Mouse (Mus musculus): Measurements from ENCODE around the gene Mixl1. TPM values are rescaled to one million over a fixed set of nuclear protein-coding genes. Genes with fewer than 3 reads are reported as not detected.

Mixl1 gene
- polyA plus RNA-seq, 1 experiment, result 1.2 TPM

- no peaks in the 10 kb centered on the region for H3K4me1 ChIP-seq (ENCODE audit: control insufficient read depth, insufficient read depth, low read length)
- no peaks in the 10 kb centered on the region for H3K36me3 ChIP-seq (ENCODE audit: control insufficient read depth, insufficient read depth, low read length, poor library complexity, severe bottlenecking)
- H3K4me3 ChIP-seq (ENCODE audit: low read depth, low read length), result no peak overlapping the region
- H3K9ac ChIP-seq (ENCODE audit: low read depth, poor library complexity, severe bottlenecking), result no peak overlapping the region
- no peaks in the 10 kb centered on the region for H3K27me3 ChIP-seq (ENCODE audit: control insufficient read depth, insufficient read depth, low read length, poor library complexity, severe bottlenecking)
- no peaks in the 10 kb centered on the region for H3K9me3 ChIP-seq (replicated peaks; ENCODE audit: control insufficient read depth, insufficient read depth, low read length, poor library complexity, severe bottlenecking)
- no peak overlapping the region for H3K27ac ChIP-seq (ENCODE audit: insufficient read depth, low read length)
- TF ChIP-seq EP300 (IDR thresholded peaks at IDR 0.05; ENCODE audit: insufficient read depth, low read depth, low read length) (no peak), CTCF (IDR thresholded peaks at IDR 0.05; ENCODE audit: low read depth, low read length) (no peak), POLR2A (IDR thresholded peaks at IDR 0.05; ENCODE audit: insufficient read depth, low read length) (no peak)
Measured at GRCm38 (mm10) chr1:180703400-180703799, 6.6 kb upstream of the Mixl1 start.

- TF ChIP-seq CTCF (IDR thresholded peaks at IDR 0.05; ENCODE audit: low read depth, low read length), result no peak
- TF ChIP-seq EP300 (IDR thresholded peaks at IDR 0.05; ENCODE audit: insufficient read depth, low read depth, low read length), result no peak
- TF ChIP-seq POLR2A (IDR thresholded peaks at IDR 0.05; ENCODE audit: insufficient read depth, low read length), result no peak
- no peak overlapping the region for H3K9ac ChIP-seq (ENCODE audit: low read depth, poor library complexity, severe bottlenecking)
- no peaks in the 10 kb centered on the region for H3K4me1 ChIP-seq (ENCODE audit: control insufficient read depth, insufficient read depth, low read length)
- no peaks in the 10 kb centered on the region for H3K27me3 ChIP-seq (ENCODE audit: control insufficient read depth, insufficient read depth, low read length, poor library complexity, severe bottlenecking)
- no peak overlapping the region for H3K27ac ChIP-seq (ENCODE audit: insufficient read depth, low read length)
- H3K4me3 ChIP-seq (ENCODE audit: low read depth, low read length), result no peak overlapping the region
- H3K36me3 ChIP-seq (ENCODE audit: control insufficient read depth, insufficient read depth, low read length, poor library complexity, severe bottlenecking), result no peaks in the 10 kb centered on the region
- no peaks in the 10 kb centered on the region for H3K9me3 ChIP-seq (replicated peaks; ENCODE audit: control insufficient read depth, insufficient read depth, low read length, poor library complexity, severe bottlenecking)
Measured at GRCm38 (mm10) chr1:180698063-180698462, 1.2 kb upstream of the Mixl1 start.

- H3K36me3 ChIP-seq (ENCODE audit: control insufficient read depth, insufficient read depth, low read length, poor library complexity, severe bottlenecking), result peaks cover 5% of the 10 kb centered on the region
- H3K9me3 ChIP-seq (replicated peaks; ENCODE audit: control insufficient read depth, insufficient read depth, low read length, poor library complexity, severe bottlenecking), result no peaks in the 10 kb centered on the region
- no peaks in the 10 kb centered on the region for H3K27me3 ChIP-seq (ENCODE audit: control insufficient read depth, insufficient read depth, low read length, poor library complexity, severe bottlenecking)
- no peak overlapping the region for H3K4me3 ChIP-seq (ENCODE audit: low read depth, low read length)
- no peak for TF ChIP-seq CTCF (IDR thresholded peaks at IDR 0.05; ENCODE audit: low read depth, low read length)
- no peak for TF ChIP-seq EP300 (IDR thresholded peaks at IDR 0.05; ENCODE audit: insufficient read depth, low read depth, low read length)
- no peak for TF ChIP-seq POLR2A (IDR thresholded peaks at IDR 0.05; ENCODE audit: insufficient read depth, low read length)
- H3K27ac ChIP-seq (ENCODE audit: insufficient read depth, low read length), result no peak overlapping the region
- no peak overlapping the region for H3K9ac ChIP-seq (ENCODE audit: low read depth, poor library complexity, severe bottlenecking)
- no peaks in the 10 kb centered on the region for H3K4me1 ChIP-seq (ENCODE audit: control insufficient read depth, insufficient read depth, low read length)
Measured at GRCm38 (mm10) chr1:180691284-180691683, 5.5 kb downstream of the Mixl1 start.

Other genes starting within 250 kb of the Mixl1 start
- 0.36 TPM in 1 of 2 replicates, not detected in the other for gene Stum, start 213.5 kb downstream of the Mixl1 start, polyA plus RNA-seq (2011; ENCODE audit: insufficient read depth, insufficient read length, low read depth, missing spikeins)
- 307 and 318 TPM in 2 replicates for gene Parp1, start 128.1 kb downstream of the Mixl1 start, polyA plus RNA-seq (2011; ENCODE audit: insufficient read depth, insufficient read length, low read depth, missing spikeins)
- 26.8 and 30.0 TPM in 2 replicates for gene Lin9, start 55.9 kb downstream of the Mixl1 start, polyA plus RNA-seq (2011; ENCODE audit: insufficient read depth, insufficient read length, low read depth, missing spikeins)
- gene Acbd3, start 29.0 kb upstream of the Mixl1 start, polyA plus RNA-seq (2011; ENCODE audit: insufficient read depth, insufficient read length, low read depth, missing spikeins), result 44.8 and 47.7 TPM in 2 replicates
- gene H3f3a, start 116.9 kb upstream of the Mixl1 start, polyA plus RNA-seq (2011; ENCODE audit: insufficient read depth, insufficient read length, low read depth, missing spikeins), result 679 and 698 TPM in 2 replicates
- gene Sde2, start 154.1 kb upstream of the Mixl1 start, polyA plus RNA-seq (2011; ENCODE audit: insufficient read depth, insufficient read length, low read depth, missing spikeins), result 35.0 and 36.6 TPM in 2 replicates
- gene Lefty2, start 196.1 kb upstream of the Mixl1 start, polyA plus RNA-seq (2011; ENCODE audit: insufficient read depth, insufficient read length, low read depth, missing spikeins), result 117 and 124 TPM in 2 replicates
- 97.4 and 109 TPM in 2 replicates for gene Pycr2, start 207.3 kb upstream of the Mixl1 start, polyA plus RNA-seq (2011; ENCODE audit: insufficient read depth, insufficient read length, low read depth, missing spikeins)
- 53.2 and 60.3 TPM in 2 replicates for gene Lefty1, start 238.0 kb upstream of the Mixl1 start, polyA plus RNA-seq (2011; ENCODE audit: insufficient read depth, insufficient read length, low read depth, missing spikeins)
- gene Tmem63a, start 245.3 kb upstream of the Mixl1 start, polyA plus RNA-seq (2011; ENCODE audit: insufficient read depth, insufficient read length, low read depth, missing spikeins), result 26.9 and 27.7 TPM in 2 replicates